Mouse (Mus musculus) small intestine, adult 2 months (tissue): ENCODE results near the gene Atp6v1f.

Source experiments
- CTCF ChIP-seq: fragments of 200-500 bp; IDR thresholded peaks from 2 replicates; pipeline ENCODE4 v1.5.1; 2012; ENCODE audit warnings: low read depth, mild to moderate bottlenecking, control low read depth, inconsistent platforms, low read length, moderate library complexity, mixed read lengths; ENCODE audit not compliant: insufficient replicate concordance, insufficient read length; ENCODE audit errors: extremely low read depth
- POLR2A ChIP-seq: fragments of 200-500 bp; IDR thresholded peaks from 2 replicates; pipeline ENCODE4 v1.6.1; 2012; ENCODE audit warnings: low read depth, mild to moderate bottlenecking, control low read depth, inconsistent platforms, low read length, moderate library complexity

DNA sequence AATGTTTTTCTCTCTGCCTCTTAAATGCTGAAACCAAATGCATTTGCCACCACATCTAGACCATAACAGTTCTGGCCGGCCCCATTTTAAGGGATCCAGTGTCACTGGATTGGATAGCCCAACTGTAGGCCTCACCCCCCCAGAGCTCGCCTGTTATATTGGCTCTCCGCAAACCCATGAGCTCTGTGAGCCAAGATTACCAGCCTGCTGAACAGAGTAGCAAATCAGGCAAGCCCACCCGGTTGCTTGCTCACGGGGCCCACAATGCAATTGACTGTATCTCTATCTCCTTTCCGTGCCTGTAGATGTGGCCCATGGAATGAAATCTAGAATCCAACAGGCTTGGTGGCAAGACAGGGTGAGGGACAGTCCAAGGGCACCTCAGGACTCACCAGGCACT lies 33.3 kb downstream of the Atp6v1f start:
- TF ChIP-seq CTCF (no peak), POLR2A (no peak)
